Mouse (Mus musculus): ENCODE measurements around the gene Dnase1l2. TPM values are rescaled to one million over a fixed set of nuclear protein-coding genes. Genes with fewer than 3 reads are reported as not detected.

The Dnase1l2 gene
- 1.7 and 2.4 TPM in 2 replicates for polyA plus RNA-seq (2014; fragmentation: Nextera tagmentation; extraction: Ambion mirVana)

- H3K4me2 ChIP-seq (ENCODE audit: low read depth, severe bottlenecking) = no peak within 1 kb of the TSS
- ATAC-seq (ENCODE audit: insufficient number of reproducible peaks, low FRiP score, low TSS enrichment, low read depth) (no peak), DNase-seq (ENCODE audit: low spot score) (no peak)
- H3K4me1 ChIP-seq (ENCODE audit: control insufficient read depth, insufficient read depth, low read length) = no peaks in the 10 kb centered on the region
- H3K9ac ChIP-seq (ENCODE audit: low read length) = no peak within 1 kb of the TSS
- WGBS = 83% methylated on average over 7 of the region's 7 CpGs
- no peaks in the 10 kb centered on the region for H3K9me3 ChIP-seq (ENCODE audit: control insufficient read depth, low read length)
- H3K36me3 ChIP-seq (ENCODE audit: control insufficient read depth, insufficient read depth, low read length) = peaks cover 37% of the 10 kb centered on the region
- no peak within 1 kb of the TSS for H3K27ac ChIP-seq (replicated peaks; ENCODE audit: low read depth, low read length)
- no peak within 1 kb of the TSS for H3K4me3 ChIP-seq (ENCODE audit: low read depth, low read length)
- no peaks in the 10 kb centered on the region for H3K27me3 ChIP-seq (ENCODE audit: control insufficient read depth, insufficient read depth, low read length)
These were observed at the start of gene Dnase1l2 for GRCm38 (mm10) chr17:24442632-24443155. Gene Dnase1l2 (minus strand): TSS chr17:24443105.

- Histone ChIP-seq H3K27me3 (ENCODE audit: control insufficient read depth, insufficient read depth, low read length) (peaks cover 9% of the 10 kb centered on the region), H3K4me1 (ENCODE audit: control insufficient read depth, insufficient read depth, low read length) (peaks cover 10% of the 10 kb centered on the region)
These were observed 47.5 kb upstream of the Dnase1l2 start for GRCm38 (mm10) chr17:24490399-24490798.

GRCm38 (mm10) chr17:24489265-24490030 lies 46.5 kb upstream of the Dnase1l2 start:
- Histone ChIP-seq H3K4me2 (ENCODE audit: low read depth, severe bottlenecking) (peak overlapping the region; percentile 80), H3K27ac (replicated peaks; ENCODE audit: low read depth, low read length) (no peak overlapping the region), H3K36me3 (ENCODE audit: control insufficient read depth, insufficient read depth, low read length) (no peaks in the 10 kb centered on the region), H3K9ac (ENCODE audit: low read length) (peak overlapping the region; percentile 78), H3K4me1 (ENCODE audit: control insufficient read depth, insufficient read depth, low read length) (peaks cover 12% of the 10 kb centered on the region), H3K27me3 (ENCODE audit: control insufficient read depth, insufficient read depth, low read length) (peaks cover 9% of the 10 kb centered on the region), H3K9me3 (ENCODE audit: control insufficient read depth, low read length) (no peaks in the 10 kb centered on the region), H3K4me3 (ENCODE audit: low read depth, low read length) (peak overlapping the region; percentile 82)
- ATAC-seq (ENCODE audit: insufficient number of reproducible peaks, low FRiP score, low TSS enrichment, low read depth) (peak; percentile 3; the same call in 1 of the 2 replicates), DNase-seq (ENCODE audit: low spot score) (no peak)
- 20% methylated on average over 19 of the region's 19 CpGs for WGBS

More at GRCm38 (mm10) chr17:24490399-24490798, 47.5 kb upstream of the Dnase1l2 start:
- no peak overlapping the region for H3K4me3 ChIP-seq (ENCODE audit: low read depth, low read length)
- no peak overlapping the region for H3K4me2 ChIP-seq (ENCODE audit: low read depth, severe bottlenecking)
- no peak overlapping the region for H3K27ac ChIP-seq (replicated peaks; ENCODE audit: low read depth, low read length)
- no peaks in the 10 kb centered on the region for H3K36me3 ChIP-seq (ENCODE audit: control insufficient read depth, insufficient read depth, low read length)
- DNase-seq (ENCODE audit: low spot score) = no peak
- H3K9ac ChIP-seq (ENCODE audit: low read length) = no peak overlapping the region
- ATAC-seq (ENCODE audit: insufficient number of reproducible peaks, low FRiP score, low TSS enrichment, low read depth) = no peak
- H3K9me3 ChIP-seq (ENCODE audit: control insufficient read depth, low read length) = no peaks in the 10 kb centered on the region
- whole genome bisulfite sequencing = 85% methylated on average over 4 of the region's 4 CpGs

GRCm38 (mm10) chr17:24488662-24489264 lies 45.9 kb upstream of the Dnase1l2 start:
- H3K27ac ChIP-seq (replicated peaks; ENCODE audit: low read depth, low read length) = no peak overlapping the region
- no peaks in the 10 kb centered on the region for H3K36me3 ChIP-seq (ENCODE audit: control insufficient read depth, insufficient read depth, low read length)
- H3K4me1 ChIP-seq (ENCODE audit: control insufficient read depth, insufficient read depth, low read length) = peaks cover 12% of the 10 kb centered on the region
- peak overlapping the region; percentile 82 for H3K4me3 ChIP-seq (ENCODE audit: low read depth, low read length)
- H3K4me2 ChIP-seq (ENCODE audit: low read depth, severe bottlenecking) = peak overlapping the region; percentile 80
- H3K9ac ChIP-seq (ENCODE audit: low read length) = peak overlapping the region; percentile 78
- ATAC-seq (ENCODE audit: insufficient number of reproducible peaks, low FRiP score, low TSS enrichment, low read depth) (peak; percentile 36), DNase-seq (ENCODE audit: low spot score) (peak; percentile 61)
- peaks cover 9% of the 10 kb centered on the region for H3K27me3 ChIP-seq (ENCODE audit: control insufficient read depth, insufficient read depth, low read length)
- no peaks in the 10 kb centered on the region for H3K9me3 ChIP-seq (ENCODE audit: control insufficient read depth, low read length)
- 1% methylated on average over 60 of the region's 81 CpGs for WGBS

- peaks cover 12% of the 10 kb centered on the region for H3K4me1 ChIP-seq (ENCODE audit: control insufficient read depth, insufficient read depth, low read length)
- peak; percentile 73 for ATAC-seq (ENCODE audit: insufficient number of reproducible peaks, low FRiP score, low TSS enrichment, low read depth)
These were observed 45.3 kb upstream of the Dnase1l2 start, which contains the start of gene Caskin1 for GRCm38 (mm10) chr17:24488186-24488661. Gene Caskin1 (plus strand): TSS chr17:24488601.

GRCm38 (mm10) chr17:24485090-24485860 lies 42.4 kb upstream of the Dnase1l2 start:
- WGBS = 42% methylated on average over 11 of the region's 11 CpGs
- DNase-seq (ENCODE audit: low spot score) (peak; percentile 55), ATAC-seq (ENCODE audit: insufficient number of reproducible peaks, low FRiP score, low TSS enrichment, low read depth) (no peak)
- Histone ChIP-seq H3K4me3 (ENCODE audit: low read depth, low read length) (no peak overlapping the region), H3K27ac (replicated peaks; ENCODE audit: low read depth, low read length) (no peak overlapping the region), H3K9me3 (ENCODE audit: control insufficient read depth, low read length) (no peaks in the 10 kb centered on the region), H3K4me1 (ENCODE audit: control insufficient read depth, insufficient read depth, low read length) (peaks cover 12% of the 10 kb centered on the region), H3K4me2 (ENCODE audit: low read depth, severe bottlenecking) (no peak overlapping the region), H3K36me3 (ENCODE audit: control insufficient read depth, insufficient read depth, low read length) (no peaks in the 10 kb centered on the region), H3K27me3 (ENCODE audit: control insufficient read depth, insufficient read depth, low read length) (peaks cover 9% of the 10 kb centered on the region), H3K9ac (ENCODE audit: low read length) (no peak overlapping the region)

More at GRCm38 (mm10) chr17:24488186-24488661, 45.3 kb upstream of the Dnase1l2 start, which contains the start of gene Caskin1:
- DNase-seq (ENCODE audit: low spot score) = peak; percentile 53
- no peaks in the 10 kb centered on the region for H3K9me3 ChIP-seq (ENCODE audit: control insufficient read depth, low read length)
- no peaks in the 10 kb centered on the region for H3K36me3 ChIP-seq (ENCODE audit: control insufficient read depth, insufficient read depth, low read length)
- H3K27me3 ChIP-seq (ENCODE audit: control insufficient read depth, insufficient read depth, low read length) = peaks cover 9% of the 10 kb centered on the region
- no peak within 1 kb of the TSS for H3K27ac ChIP-seq (replicated peaks; ENCODE audit: low read depth, low read length)
- H3K4me3 ChIP-seq (ENCODE audit: low read depth, low read length) = peak within 1 kb of the TSS; percentile 82
- peak within 1 kb of the TSS; percentile 78 for H3K9ac ChIP-seq (ENCODE audit: low read length)
- H3K4me2 ChIP-seq (ENCODE audit: low read depth, severe bottlenecking) = peak within 1 kb of the TSS; percentile 80
- under 1% methylated on average over 40 of the region's 45 CpGs for WGBS

GRCm38 (mm10) chr17:24483495-24483894 lies 40.6 kb upstream of the Dnase1l2 start:
- Histone ChIP-seq H3K4me2 (ENCODE audit: low read depth, severe bottlenecking) (no peak overlapping the region), H3K9ac (ENCODE audit: low read length) (no peak overlapping the region), H3K36me3 (ENCODE audit: control insufficient read depth, insufficient read depth, low read length) (no peaks in the 10 kb centered on the region), H3K4me1 (ENCODE audit: control insufficient read depth, insufficient read depth, low read length) (peaks cover 8% of the 10 kb centered on the region; the same call in 1 of the 2 replicates), H3K27ac (replicated peaks; ENCODE audit: low read depth, low read length) (no peak overlapping the region), H3K4me3 (ENCODE audit: low read depth, low read length) (no peak overlapping the region), H3K27me3 (ENCODE audit: control insufficient read depth, insufficient read depth, low read length) (peaks cover 5% of the 10 kb centered on the region), H3K9me3 (ENCODE audit: control insufficient read depth, low read length) (no peaks in the 10 kb centered on the region)
- 91% methylated on average over 3 of the region's 3 CpGs for WGBS
- DNase-seq (ENCODE audit: low spot score) (no peak), ATAC-seq (ENCODE audit: insufficient number of reproducible peaks, low FRiP score, low TSS enrichment, low read depth) (no peak)

Data from limb, embryonic 11.5 days (tissue).